Mouse (Mus musculus) hindbrain, embryonic 11.5 days (tissue): ENCODE data around the gene Git2. TPM values are rescaled to one million over a fixed set of nuclear protein-coding genes. Genes with fewer than 3 reads are reported as not detected.

Source experiments
- ATAC-seq: fragments of 200-750 bp; cut with Nextera tagmentation; 2 replicates; pipeline ENCODE4 v1.8.0; 2017; ENCODE audit warnings: mild to moderate bottlenecking, moderate TSS enrichment, moderate library complexity; ENCODE audit not compliant: low FRiP score
- DNase-seq: peaks from one replicate; pipeline ENCODE4 v3.0.0-alpha.2; 2015; ENCODE audit warnings: low spot score
- H3K27ac ChIP-seq: fragments of 300-500 bp; sonication (generic); 2 replicates; pipeline ENCODE4 v1.5.1; 2014; ENCODE audit warnings: mild to moderate bottlenecking, low read depth, low read length
- H3K27me3 ChIP-seq: fragments of 300-500 bp; sonication (generic); 2 replicates; pipeline ENCODE4 v1.6.1; 2014; ENCODE audit warnings: mild to moderate bottlenecking, low read length, moderate library complexity, mixed read lengths; ENCODE audit not compliant: control insufficient read depth, insufficient read depth
- H3K36me3 ChIP-seq: fragments of 300-500 bp; sonication (generic); 2 replicates; pipeline ENCODE4 v1.6.1; 2014; ENCODE audit warnings: mild to moderate bottlenecking, low read length, moderate library complexity, mixed read lengths; ENCODE audit not compliant: control insufficient read depth, insufficient read depth
- H3K4me1 ChIP-seq: fragments of 300-500 bp; sonication (generic); replicated peaks from 2 replicates; pipeline ENCODE4 v1.6.1; 2014; ENCODE audit warnings: low read length, mixed read lengths; ENCODE audit not compliant: control insufficient read depth, insufficient read depth
- H3K4me2 ChIP-seq: fragments of 300-500 bp; sonication (generic); replicated peaks from 2 replicates; pipeline ENCODE4 v1.6.1; 2014; ENCODE audit warnings: mild to moderate bottlenecking, low read depth, low read length
- H3K4me3 ChIP-seq: fragments of 300-500 bp; sonication (generic); 2 replicates; pipeline ENCODE4 v1.5.1; 2014; ENCODE audit warnings: low read depth, low read length
- H3K9ac ChIP-seq: fragments of 300-500 bp; sonication (generic); 2 replicates; pipeline ENCODE4 v1.6.1; 2014; ENCODE audit warnings: low read depth, low read length
- H3K9me3 ChIP-seq: fragments of 300-500 bp; sonication (generic); 2 replicates; pipeline ENCODE4 v1.6.1; 2016; ENCODE audit warnings: low read length; ENCODE audit not compliant: control insufficient read depth
- WGBS: fragments of 180-500 bp; shearing (Covaris S2); extraction: QIAGEN DNeasy Blood & Tissue Kit; methylation state at CpG from one replicate; pipeline ENCODE4 v1.1.7; 2014; 5-methylcytosine and 5-hydroxymethylcytosine counted together
- polyA plus RNA-seq: library from polyadenylated mRNA; unstranded; fragments of >200 nt; fragmentation: Nextera tagmentation; extraction: Ambion mirVana; gene quantifications from 2 replicates; pipeline ENCODE4 v1.2.1, GENCODE M21; 2014

The Git2 gene
- polyA plus RNA-seq, 1 experiment from 2014 or later, result 42.2 TPM

DNA sequence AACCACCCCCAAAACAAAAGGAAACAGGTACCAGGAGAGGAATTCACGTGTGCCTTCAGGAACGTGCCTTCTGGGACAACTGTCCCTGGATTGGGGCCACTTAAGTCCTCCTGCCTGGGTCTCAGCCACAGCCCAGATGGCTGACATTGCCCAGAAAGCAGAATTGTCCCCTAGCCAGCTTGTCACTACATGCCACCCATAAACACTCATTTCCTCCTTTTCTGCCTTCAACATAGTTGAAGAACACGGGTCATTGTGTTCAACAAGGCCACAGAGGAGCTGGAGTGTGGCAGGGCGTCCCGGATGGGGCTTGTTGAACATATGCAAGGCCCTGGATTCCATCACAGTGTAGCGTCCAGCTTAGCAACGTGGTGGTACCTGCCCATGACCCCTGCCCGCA lies 93.6 kb downstream of the Git2 start:
- ATAC-seq (no peak), DNase-seq (no peak)
- WGBS, result 81% methylated on average over 8 of the region's 8 CpGs
- Histone ChIP-seq H3K36me3 (no peaks in the 10 kb centered on the region), H3K27ac (0 out of 2 replicates have a peak overlapping the region, but pooled peaks have one; percentile 53), H3K4me2 (no peak overlapping the region), H3K4me3 (no peak overlapping the region), H3K9ac (no peak overlapping the region), H3K4me1 (peaks cover 3% of the 10 kb centered on the region; the same call in 1 of the 2 replicates), H3K9me3 (no peaks in the 10 kb centered on the region), H3K27me3 (no peaks in the 10 kb centered on the region)

DNA sequence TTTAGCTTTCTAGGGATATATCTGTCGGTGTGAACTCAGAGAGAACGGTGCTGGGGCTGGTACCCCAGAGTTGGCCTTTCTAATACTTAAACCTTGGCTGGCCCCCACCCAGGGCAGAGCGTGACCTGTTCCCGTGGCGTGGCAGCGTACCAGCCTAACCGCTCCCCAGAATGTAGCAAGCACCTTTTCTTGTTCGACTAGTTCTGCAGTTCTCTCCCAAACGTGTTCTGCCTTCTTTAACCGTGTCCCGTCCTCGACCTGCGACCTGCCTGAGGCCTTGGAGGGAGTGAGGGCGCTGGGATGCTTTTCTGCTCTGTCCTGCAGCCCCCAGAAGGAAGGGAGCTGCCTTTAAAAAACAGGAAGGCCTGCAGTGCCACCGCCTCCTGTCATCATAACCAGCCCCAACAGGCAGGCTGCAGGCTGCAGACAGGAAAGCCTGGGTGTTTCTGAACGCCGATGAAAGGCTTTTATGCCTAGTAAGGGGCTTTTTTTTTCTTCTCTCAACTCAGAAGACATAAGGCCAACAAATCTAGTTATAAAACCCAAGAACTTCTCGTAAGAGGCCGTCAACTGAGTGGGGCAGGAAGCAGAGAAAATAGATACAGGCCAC lies 94.5 kb downstream of the Git2 start:
- H3K9ac ChIP-seq, result no peak overlapping the region
- H3K27ac ChIP-seq, result no peak overlapping the region
- H3K36me3 ChIP-seq, result no peaks in the 10 kb centered on the region
- no peak overlapping the region for H3K4me3 ChIP-seq
- H3K4me1 ChIP-seq, result peaks cover 3% of the 10 kb centered on the region; the same call in 1 of the 2 replicates
- 74% methylated on average over 19 of the region's 19 CpGs for whole genome bisulfite sequencing
- no peak for DNase-seq
- no peak overlapping the region for H3K4me2 ChIP-seq
- no peaks in the 10 kb centered on the region for H3K27me3 ChIP-seq
- ATAC-seq, result no peak
- H3K9me3 ChIP-seq, result no peaks in the 10 kb centered on the region

DNA sequence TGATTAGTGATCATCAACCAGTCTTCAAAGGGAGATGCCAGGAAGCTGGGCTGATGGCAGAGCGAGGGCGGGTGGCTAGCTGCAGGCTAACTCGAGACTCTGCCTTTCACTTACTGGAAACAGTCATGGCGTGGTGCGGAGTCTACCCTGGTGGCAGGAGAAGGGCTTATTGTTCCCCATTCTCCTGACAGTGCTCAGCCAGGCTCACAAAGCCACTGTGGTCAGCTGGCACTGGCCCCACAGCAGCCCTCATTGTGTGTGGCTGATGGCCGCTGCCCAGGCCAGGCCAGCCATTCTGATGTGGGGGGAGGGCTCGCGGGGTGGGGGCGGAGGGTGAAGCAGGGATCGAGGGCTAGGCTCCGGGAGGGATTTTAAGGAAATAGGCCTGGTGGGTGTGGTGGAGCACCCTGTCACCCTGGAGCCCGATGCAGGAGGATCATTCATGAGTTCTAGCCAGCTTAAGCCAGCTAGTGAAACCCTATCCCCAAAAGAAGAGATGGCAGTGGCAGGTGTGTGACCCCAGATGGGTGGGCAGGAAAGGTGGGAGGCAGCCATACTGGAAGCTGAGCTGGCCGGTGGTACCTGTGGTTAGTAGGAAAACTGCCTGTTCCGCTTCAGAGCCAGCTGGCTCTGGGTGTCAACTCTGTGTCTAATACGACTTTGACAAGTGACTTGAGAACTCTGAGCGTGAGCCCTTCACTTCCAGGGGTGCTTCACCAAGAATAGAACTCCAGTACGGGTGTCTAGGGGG lies 95.3 kb downstream of the Git2 start:
- Histone ChIP-seq H3K27me3 (no peaks in the 10 kb centered on the region), H3K36me3 (no peaks in the 10 kb centered on the region; the same call in 1 of the 2 replicates), H3K9ac (peak overlapping the region; percentile 24; the same call in 1 of the 2 replicates), H3K27ac (0 out of 2 replicates have a peak overlapping the region, but pooled peaks have one; percentile 10), H3K4me2 (no peak overlapping the region), H3K9me3 (no peaks in the 10 kb centered on the region), H3K4me3 (no peak overlapping the region), H3K4me1 (peaks cover 3% of the 10 kb centered on the region; the same call in 1 of the 2 replicates)
- ATAC-seq (no peak), DNase-seq (no peak)
- 68% methylated on average over 17 of the region's 17 CpGs for WGBS

Other genes starting within 250 kb of the Git2 start
- 4.8 and 6.5 TPM in 2 replicates for gene Fam222a, start 207.5 kb downstream of the Git2 start, polyA plus RNA-seq
- 0.38 and 0.85 TPM in 2 replicates for gene Trpv4, start 117.1 kb downstream of the Git2 start, polyA plus RNA-seq
- gene Gltp, start 84.5 kb downstream of the Git2 start, polyA plus RNA-seq, result 62.6 and 64.4 TPM in 2 replicates
- gene Tchp, start 67.8 kb downstream of the Git2 start, polyA plus RNA-seq, result 13.3 and 15.8 TPM in 2 replicates
- gene Ankrd13a, start 840 bp downstream of the Git2 start, polyA plus RNA-seq, result 71.0 and 71.7 TPM in 2 replicates
- gene 1500011B03Rik, start 48.0 kb upstream of the Git2 start, polyA plus RNA-seq, result 163 and 167 TPM in 2 replicates
- not detected in 2 replicates for gene 4930519G04Rik, start 78.1 kb upstream of the Git2 start, polyA plus RNA-seq
- gene Gm9936, start 83.2 kb upstream of the Git2 start, polyA plus RNA-seq, result 0.40 and 0.69 TPM in 2 replicates
- 0.92 and 1.5 TPM in 2 replicates for gene Oasl2, start 121.4 kb upstream of the Git2 start, polyA plus RNA-seq
- gene Oasl1, start 147.7 kb upstream of the Git2 start, polyA plus RNA-seq, result 0.25 and 0.39 TPM in 2 replicates
- gene 2210016L21Rik, start 166.6 kb upstream of the Git2 start, polyA plus RNA-seq, result 48.1 and 57.4 TPM in 2 replicates
- 0.04 TPM in 1 of 2 replicates, not detected in the other for gene Hnf1a, start 195.6 kb upstream of the Git2 start, polyA plus RNA-seq
- 21.0 and 22.4 TPM in 2 replicates for gene Sppl3, start 235.6 kb upstream of the Git2 start, polyA plus RNA-seq